24 mouse cellular contexts compared by ENCODE assay signal in the genomic region with DNA sequence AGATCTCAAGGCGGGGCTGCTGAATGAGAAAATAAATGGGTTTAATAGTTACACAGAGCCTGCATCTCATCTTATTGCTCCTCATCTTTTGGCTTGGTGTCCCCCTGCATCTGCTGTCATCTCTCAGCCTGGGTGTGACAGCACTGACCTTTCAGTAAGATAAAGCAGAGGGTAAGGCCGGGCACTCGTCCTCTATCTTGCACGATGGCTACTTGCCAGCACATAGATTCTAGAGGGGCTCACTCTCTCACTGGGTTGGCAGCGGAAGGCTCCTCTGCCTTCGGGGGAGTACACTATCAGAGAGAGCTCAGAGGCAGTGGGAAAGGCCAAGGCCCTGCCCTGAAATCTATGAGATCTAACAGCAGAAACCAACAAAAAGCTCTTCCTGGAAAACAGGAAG. TPM values are rescaled to one million over a fixed set of nuclear protein-coding genes. Genes with fewer than 3 reads are reported as not detected.
DNase-seq lines count a peak whose midpoint lies in the region; ATAC-seq lines count a peak whose summit lies in the region.
"Had no signal": no experiment of that assay in that cellular context is flagged by ENCODE, and none has a peak within 500 bp of the region (broad histone marks: within the 10 kb centered on the region; RNA-seq: fewer than 3 reads in every experiment).

No protein-coding gene starts in this region.

- no peaks in the 10 kb centered on the region for H3K9me3 ChIP-seq in heart, embryonic 16.5 days (replicated peaks; ENCODE audit: control insufficient read depth, low read length)
- no peaks in the 10 kb centered on the region for H3K9me3 ChIP-seq in neural tube, embryonic 11.5 days (ENCODE audit: control insufficient read depth, low read length)
- H3K9me3 ChIP-seq: forebrain, embryonic 13.5 days; limb, embryonic 12.5 days; liver, embryonic 13.5 days; megakaryocyte, embryonic 14.5 days had no signal

- WGBS in heart, embryonic 16.5 days: 21% methylated on average over 6 of the region's 6 CpGs
- 65% methylated on average over 6 of the region's 6 CpGs for WGBS in neural tube, embryonic 11.5 days

- ATAC-seq in heart, embryonic 16.5 days (replicated peaks; ENCODE audit: extremely low read depth, insufficient read depth, low FRiP score): peak; percentile 62; the same call in 1 of the 2 replicates
- no peak for ATAC-seq in neural tube, embryonic 11.5 days (ENCODE audit: insufficient read depth, low FRiP score, low TSS enrichment)
- no peak; the same call in 1 of the 2 replicates for ATAC-seq in megakaryocyte-erythroid progenitor cell, adult 5-6 weeks (replicated peaks; ENCODE audit: low FRiP score, low TSS enrichment, poor library complexity, severe bottlenecking)
- ATAC-seq: forebrain, embryonic 13.5 days; lung, postnatal 0 days had no signal

- H3K27me3 ChIP-seq in heart, embryonic 16.5 days (ENCODE audit: control insufficient read depth, insufficient read depth, low read length): no peaks in the 10 kb centered on the region
- H3K27me3 ChIP-seq in neural tube, embryonic 11.5 days (ENCODE audit: control insufficient read depth, insufficient read depth, low read length): no peaks in the 10 kb centered on the region
- H3K27me3 ChIP-seq: forebrain, embryonic 13.5 days had no signal

- intact Hi-C loops in heart, postnatal 14 days (cut with DNase I): no loop called here

- no peak overlapping the region for H3K4me3 ChIP-seq in heart, embryonic 16.5 days (ENCODE audit: low read length)
- H3K4me3 ChIP-seq in neural tube, embryonic 11.5 days (ENCODE audit: low read depth, low read length): no peak overlapping the region
- H3K4me3 ChIP-seq: forebrain, embryonic 13.5 days; limb, embryonic 12.5 days; liver, embryonic 13.5 days; megakaryocyte, embryonic 14.5 days had no signal

- no peaks in the 10 kb centered on the region for H3K36me3 ChIP-seq in heart, embryonic 16.5 days (ENCODE audit: control insufficient read depth, insufficient read depth)
- H3K36me3 ChIP-seq in neural tube, embryonic 11.5 days (ENCODE audit: control insufficient read depth, insufficient read depth, low read length): no peaks in the 10 kb centered on the region
- H3K36me3 ChIP-seq: limb, embryonic 12.5 days; liver, embryonic 13.5 days had no signal

- no peak overlapping the region for H3K4me2 ChIP-seq in heart, embryonic 16.5 days (ENCODE audit: low read depth, low read length)
- no peak overlapping the region for H3K4me2 ChIP-seq in neural tube, embryonic 11.5 days (ENCODE audit: low read depth)
- H3K4me2 ChIP-seq: forebrain, embryonic 13.5 days; limb, embryonic 12.5 days; liver, embryonic 13.5 days had no signal

- DNase-seq in adrenal gland, postnatal 10 days: peak; percentile 39
- DNase-seq in adrenal gland, adult 18-20 months (ENCODE audit: low spot score in 2 of 2): no peak
- no peak for DNase-seq in heart, postnatal 14 days
- DNase-seq in neural tube, embryonic 11.5 days (ENCODE audit: low spot score): no peak
- no peak for DNase-seq in neural tube, embryonic 10.5 days (ENCODE audit: extremely low spot score, low spot score)
- no peak for DNase-seq in urinary bladder, adult 2 months (ENCODE audit: low spot score)
- DNase-seq: cerebellum, postnatal 14 days; embryo, embryonic 11 days; gastrocnemius, postnatal 14 days; kidney, adult 18-20 months; kidney, postnatal 25 days; liver, embryonic 13.5 days; right cerebral cortex, adult 18-20 months; thymus, postnatal 36 days had no signal

- H3K27ac ChIP-seq in heart, embryonic 16.5 days (ENCODE audit: low read length): peak overlapping the region; percentile 40; the same call in 1 of the 2 replicates
- peak overlapping the region; percentile 57 for H3K27ac ChIP-seq in neural tube, embryonic 11.5 days (ENCODE audit: low read depth, low read length)
- H3K27ac ChIP-seq: forebrain, embryonic 13.5 days; limb, embryonic 12.5 days; liver, embryonic 13.5 days had no signal

- H3K9ac ChIP-seq in heart, embryonic 16.5 days (ENCODE audit: low read length): 0 out of 2 replicates have a peak overlapping the region, but pooled peaks have one; percentile 13
- 0 out of 2 replicates have a peak overlapping the region, but pooled peaks have one; percentile 18 for H3K9ac ChIP-seq in neural tube, embryonic 11.5 days (ENCODE audit: low read length)
- H3K9ac ChIP-seq: forebrain, embryonic 13.5 days; limb, embryonic 12.5 days; liver, embryonic 13.5 days had no signal

- H3K4me1 ChIP-seq in heart, embryonic 16.5 days (ENCODE audit: control insufficient read depth, insufficient read depth, low read length): peaks cover 51% of the 10 kb centered on the region
- H3K4me1 ChIP-seq in neural tube, embryonic 11.5 days (ENCODE audit: control insufficient read depth, insufficient read depth, low read length): peaks cover 35% of the 10 kb centered on the region

RNA-seq across cellular contexts. Expression of gene Ccdc182, which starts 20.6 kb away (rescaled TPM):
- not detected for total RNA-seq in adrenal gland, postnatal 10 days (2021)
- total RNA-seq in adrenal gland, adult 18-20 months (2021): not detected
- not detected in 2 replicates for polyA plus RNA-seq in heart, embryonic 16.5 days (2015; fragmentation: Nextera tagmentation; extraction: Ambion mirVana)
- not detected for total RNA-seq in heart, postnatal 14 days (2021)
- polyA plus RNA-seq in neural tube, embryonic 11.5 days (2014; fragmentation: Nextera tagmentation; extraction: Ambion mirVana): 17.9 and 18.4 TPM in 2 replicates
- not detected in 2 replicates for polyA plus RNA-seq in urinary bladder, adult 2 months (2012; rRNA removed)
- not detected in 2 replicates for total RNA-seq in megakaryocyte-erythroid progenitor cell, adult 5-6 weeks (2014; fragmentation: Nextera tagmentation)
- not detected in 2 replicates for total RNA-seq in megakaryocyte-erythroid progenitor cell, adult 5-6 weeks (2017)
- total RNA-seq: CH12.LX; gastrocnemius, postnatal 14 days; hematopoietic stem cell, adult 5-6 weeks; layer of hippocampus, postnatal 10 days had no signal
- polyA plus RNA-seq: liver, embryonic 13.5 days; lung, postnatal 0 days; small intestine, adult 2 months had no signal
